Mouse (Mus musculus) G1E (cell line): Measurements from ENCODE around the gene Tbl1xr1. TPM values are rescaled to one million over a fixed set of nuclear protein-coding genes. Genes with fewer than 3 reads are reported as not detected.

ENCODE experiments used
- ATAC-seq: 2 replicates; pipeline ENCODE4 v1.8.0; 2016; ENCODE audit warnings: mild to moderate bottlenecking; ENCODE audit not compliant: insufficient number of reproducible peaks, poor library complexity, low FRiP score, severe bottlenecking; ENCODE audit errors: extremely low read depth
- DNase-seq: peaks from one replicate; pipeline ENCODE4 v3.0.0; 2012; ENCODE audit warnings: low spot score
- H3K27me3 ChIP-seq: 2 replicates; pipeline ENCODE4 v1.6.1; 2012; ENCODE audit warnings: mild to moderate bottlenecking, low read length, inconsistent platforms; ENCODE audit not compliant: insufficient read depth
- H3K36me3 ChIP-seq: replicated peaks from 2 replicates; pipeline ENCODE3; 2012; ENCODE audit warnings: mild to moderate bottlenecking, inconsistent platforms
- H3K4me1 ChIP-seq: 2 replicates; pipeline ENCODE4 v1.6.1; 2012; ENCODE audit warnings: low read depth, low read length, inconsistent platforms, mixed read lengths; ENCODE audit not compliant: insufficient read depth
- H3K4me3 ChIP-seq: 2 replicates; pipeline ENCODE4 v1.5.1; 2012; ENCODE audit warnings: low read depth, mild to moderate bottlenecking, inconsistent platforms, low read length, moderate library complexity, mixed read lengths
- H3K9me3 ChIP-seq: replicated peaks from 2 replicates; pipeline ENCODE4 v1.6.1; 2012; ENCODE audit warnings: inconsistent platforms
- CTCF ChIP-seq: IDR thresholded peaks from 2 replicates; pipeline ENCODE4 v1.5.1; 2012; ENCODE audit warnings: low read depth, low read length, inconsistent platforms, mixed read lengths
- GATA1 ChIP-seq: IDR thresholded peaks from 2 replicates; pipeline ENCODE4 v1.6.1; 2012; ENCODE audit warnings: borderline replicate concordance, low read length, inconsistent platforms, mixed read lengths
- GATA2 ChIP-seq: IDR thresholded peaks from 2 replicates; pipeline ENCODE4 v1.6.1; 2012; ENCODE audit warnings: low read depth, low read length, inconsistent platforms, borderline replicate concordance
- POLR2AphosphoS5 ChIP-seq: IDR thresholded peaks from 2 replicates; pipeline ENCODE4 v1.6.1; 2012; ENCODE audit warnings: low read depth, low read length, inconsistent platforms; ENCODE audit not compliant: insufficient replicate concordance
- TAL1 ChIP-seq: conservative IDR thresholded peaks from 2 replicates; pipeline ENCODE4 v1.6.1; 2012; ENCODE audit warnings: low read depth, low read length, inconsistent platforms, mixed read lengths
- polyA plus RNA-seq: library from polyadenylated mRNA; stranded (reverse); fragments of >175 nt; gene quantifications from 2 replicates; pipeline ENCODE4 v1.2.3, GENCODE M21; 2012
- total RNA-seq, 2 experiments: library from RNA; stranded (forward) in 1 of 2; stranded (reverse) in 1 of 2; fragments of 200-1000 nt in 1 of 2; fragments of >200 nt in 1 of 2; fragmentation: Nextera tagmentation in 1 of 2; gene quantifications; 2 replicates each; pipeline ENCODE4 v1.2.3; 2014 to 2017

The Tbl1xr1 gene
- total and polyA plus RNA-seq, 3 experiments = 25.9 to 95.8 (median 53.5) TPM

DNA sequence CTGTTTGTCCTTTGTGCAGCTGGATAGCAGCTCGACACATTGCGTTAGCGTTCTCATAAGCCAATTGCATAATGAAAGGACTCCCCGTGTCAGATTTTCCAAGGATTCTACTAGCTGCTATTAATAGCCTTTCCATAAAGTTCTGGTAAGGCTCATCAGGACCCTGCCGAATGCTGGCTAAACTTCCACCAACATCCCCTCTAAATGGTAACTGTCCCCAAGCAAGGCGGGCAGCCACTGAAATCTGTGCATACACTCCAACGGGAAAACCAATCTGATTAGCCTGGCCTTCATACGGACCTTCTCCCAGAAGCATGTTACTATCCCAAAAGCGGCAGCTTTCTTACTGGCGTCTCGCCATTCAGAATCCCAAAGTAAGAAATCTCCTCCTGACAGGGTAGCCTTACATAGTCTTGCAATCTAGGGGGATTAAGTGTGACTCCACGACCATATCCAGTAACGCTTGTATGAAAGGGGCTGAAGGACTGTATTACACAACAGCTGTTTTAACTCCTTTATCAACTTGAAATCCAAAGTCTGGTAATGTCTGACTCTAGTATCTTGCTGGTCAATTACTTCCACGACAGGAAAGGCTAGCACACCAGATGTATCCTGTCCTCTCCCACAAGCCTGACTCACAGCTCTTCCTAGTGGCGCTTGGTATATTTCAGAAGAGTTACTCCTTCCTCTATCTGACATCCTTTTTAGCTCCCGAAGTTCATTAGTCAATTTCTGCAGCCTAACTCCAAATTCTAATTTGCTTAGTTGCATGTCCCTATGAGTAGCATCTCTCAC is 161.9 kb downstream of the Tbl1xr1 start:
- Histone ChIP-seq H3K4me1 (no peaks in the 10 kb centered on the region), H3K4me3 (no peak overlapping the region), H3K27me3 (no peaks in the 10 kb centered on the region), H3K36me3 (no peaks in the 10 kb centered on the region), H3K9me3 (no peaks in the 10 kb centered on the region)
- TF ChIP-seq CTCF (no peak), POLR2AphosphoS5 (no peak), TAL1 (no peak), GATA2 (no peak), GATA1 (no peak)
- DNase-seq (no peak), ATAC-seq (no peak)
